Mouse (Mus musculus) frontal cortex, postnatal 14 days (tissue): ENCODE measurements around the gene Ccdc93.
A peak's percentile ranks its signal among the peaks of the same experiment; 100 is the strongest.

ENCODE experiments used
- DNase-seq, 2 experiments: peaks; one replicate each; pipeline ENCODE4 v3.0.0; 2022; ENCODE audit warnings: low spot score in 2 of 2

Ccdc93 gene

GRCm38 (mm10) chr1:121447216-121447615, 16.4 kb downstream of the Ccdc93 start:
- no peak for DNase-seq

GRCm38 (mm10) chr1:121448166-121448565, 17.3 kb downstream of the Ccdc93 start:
- no peak for DNase-seq

GRCm38 (mm10) chr1:121451009-121451408, 20.2 kb downstream of the Ccdc93 start:
- DNase-seq: no peak

GRCm38 (mm10) chr1:121452498-121452897, 21.6 kb downstream of the Ccdc93 start:
- no peak for DNase-seq

DNA sequence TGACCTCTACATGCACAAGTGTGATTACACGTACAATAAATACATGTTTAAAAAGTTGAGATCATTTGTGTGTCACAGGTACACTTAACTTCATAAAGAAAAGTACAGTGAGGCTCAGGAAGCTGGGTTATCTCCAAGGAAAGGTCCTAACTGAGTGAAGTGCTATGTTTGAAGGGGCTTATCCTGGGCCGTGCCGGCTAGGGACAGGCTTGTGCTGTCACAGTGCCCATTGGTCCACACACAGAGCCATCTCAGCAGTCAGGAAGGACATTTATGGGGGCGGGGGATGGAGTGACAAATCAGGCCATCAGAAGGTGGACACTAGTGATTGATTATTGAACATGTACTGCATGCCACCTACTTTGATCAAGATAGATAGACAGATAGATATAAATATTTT, 22.2 kb downstream of the Ccdc93 start:
- DNase-seq: no peak

- no peak for DNase-seq
Observed at GRCm38 (mm10) chr1:121454951-121455350, 24.1 kb downstream of the Ccdc93 start.

DNA sequence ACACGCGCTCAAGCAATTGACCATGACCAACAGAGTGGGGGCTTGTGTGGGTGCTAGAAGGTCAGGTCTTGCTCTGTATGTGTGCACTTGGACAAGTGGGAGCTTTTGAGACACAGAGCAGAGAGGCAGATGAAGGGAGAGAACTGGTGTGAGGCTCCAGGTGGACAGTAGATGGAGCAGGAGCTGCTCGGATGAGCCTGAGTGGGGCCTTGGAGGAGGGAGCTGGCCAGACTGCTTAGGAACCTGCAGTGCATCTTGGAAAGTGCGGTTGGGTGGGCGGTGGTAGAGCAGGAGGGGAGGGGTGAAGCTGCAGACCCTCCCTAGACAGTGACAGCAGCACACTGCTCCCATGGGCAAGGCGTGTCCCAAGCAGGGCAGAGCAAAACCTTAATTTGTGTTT, 29.2 kb downstream of the Ccdc93 start:
- DNase-seq: no peak

DNA sequence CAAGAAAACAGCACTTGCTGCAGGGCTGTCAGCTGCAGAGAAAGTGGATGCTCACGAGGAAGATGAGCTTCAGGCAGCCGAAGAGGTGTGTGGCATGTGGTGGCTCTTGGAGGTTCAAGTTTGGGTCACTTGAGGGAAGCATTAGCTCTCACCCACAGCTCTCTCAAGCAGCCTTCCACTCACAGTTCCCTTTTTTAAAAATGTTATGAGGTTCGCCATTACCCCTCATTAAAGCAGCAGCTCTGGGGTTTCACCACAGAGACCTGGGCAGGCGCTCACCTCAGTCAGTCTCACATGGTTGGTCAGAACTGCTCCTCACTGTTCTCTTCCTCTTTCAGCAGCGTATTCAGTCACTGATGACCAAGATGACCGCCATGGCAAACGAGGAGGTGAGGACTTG, 31.0 kb downstream of the Ccdc93 start:
- no peak for DNase-seq

DNA sequence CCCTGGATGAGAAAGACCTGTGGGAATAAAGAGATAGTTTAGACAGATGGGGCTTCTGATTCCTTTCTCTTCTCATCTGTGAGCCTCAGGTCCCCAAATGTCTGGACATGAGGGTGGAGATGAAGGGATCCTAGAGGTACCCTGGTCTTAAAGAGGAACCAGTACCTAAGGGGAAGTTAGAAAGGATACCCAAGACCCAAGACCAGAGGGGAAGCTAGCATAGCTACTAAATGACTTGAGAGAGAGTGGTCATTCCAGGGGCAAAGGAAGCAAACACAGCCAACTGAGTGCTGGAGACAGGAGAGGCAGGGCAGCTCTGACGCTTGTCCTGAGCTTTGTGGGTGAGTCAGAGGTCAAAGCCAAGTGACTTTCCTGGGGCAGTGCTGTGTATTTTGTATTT, 31.8 kb downstream of the Ccdc93 start:
- DNase-seq: no peak

- DNase-seq: no peak
Observed at GRCm38 (mm10) chr1:121463806-121464205, 33.0 kb downstream of the Ccdc93 start.

GRCm38 (mm10) chr1:121466276-121466675, 35.4 kb downstream of the Ccdc93 start:
- DNase-seq: no peak

DNA sequence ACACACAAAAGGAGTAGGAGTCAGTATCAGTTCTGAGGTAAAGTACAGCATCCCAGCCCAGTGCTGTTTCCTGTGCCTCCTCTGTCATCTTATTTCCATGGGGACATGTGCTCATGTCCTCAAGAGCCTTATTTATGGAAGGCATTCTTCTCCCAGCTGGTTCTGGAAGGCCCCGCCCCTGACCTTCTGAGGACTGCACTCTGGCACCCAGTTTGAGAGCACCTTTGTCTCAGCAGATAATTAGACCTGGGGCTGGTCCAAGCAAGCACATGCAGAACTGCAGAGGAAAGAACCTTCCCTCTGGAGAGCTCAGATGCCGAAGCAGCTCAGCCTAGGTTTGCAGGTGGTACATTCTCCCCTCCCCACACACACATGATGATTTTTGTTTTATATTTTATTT, 37.4 kb downstream of the Ccdc93 start:
- no peak for DNase-seq

GRCm38 (mm10) chr1:121471503-121471902, 40.7 kb downstream of the Ccdc93 start:
- DNase-seq: no peak

DNA sequence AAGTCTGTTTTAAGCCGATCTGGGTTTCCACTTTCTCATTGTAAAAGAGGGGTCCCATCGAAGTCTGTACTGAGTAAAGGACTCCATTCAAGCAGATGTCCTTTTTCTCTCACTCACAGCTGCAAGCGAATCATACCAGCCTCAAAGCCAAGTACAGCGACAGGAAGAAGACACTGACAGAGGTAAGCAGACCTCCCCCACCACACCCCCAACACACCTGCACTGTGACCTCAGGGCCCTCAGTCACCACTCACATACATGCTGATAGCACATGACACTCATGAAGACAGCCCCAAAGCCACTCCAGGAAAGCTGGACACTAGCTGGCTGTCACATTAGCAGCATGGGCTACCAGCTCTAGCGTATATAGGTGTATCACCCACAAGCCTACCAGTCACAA, 46.9 kb downstream of the Ccdc93 start:
- no peak for DNase-seq

- DNase-seq: peak; percentile 6 to 29
Observed at GRCm38 (mm10) chr1:121478284-121478980, 47.6 kb downstream of the Ccdc93 start.

DNA sequence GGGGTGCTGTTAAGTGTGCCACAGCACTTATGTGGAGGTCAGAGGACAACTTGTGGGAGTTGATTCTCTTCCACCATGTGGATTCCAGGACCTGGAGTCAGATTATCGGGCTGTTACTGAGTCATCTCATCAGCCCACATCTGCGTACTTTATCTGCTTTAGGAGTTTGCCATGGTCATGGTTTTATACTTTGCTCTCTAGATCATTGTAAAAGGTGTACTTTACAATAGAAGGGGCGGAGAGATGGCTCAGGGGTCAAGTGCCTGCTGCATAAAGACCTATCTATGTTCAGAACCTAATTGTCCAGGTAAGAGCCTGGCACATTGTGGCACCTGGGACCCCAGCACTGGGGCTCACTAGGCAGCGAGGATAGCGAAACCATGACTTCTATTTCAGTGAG, 48.6 kb downstream of the Ccdc93 start:
- DNase-seq: no peak

DNA sequence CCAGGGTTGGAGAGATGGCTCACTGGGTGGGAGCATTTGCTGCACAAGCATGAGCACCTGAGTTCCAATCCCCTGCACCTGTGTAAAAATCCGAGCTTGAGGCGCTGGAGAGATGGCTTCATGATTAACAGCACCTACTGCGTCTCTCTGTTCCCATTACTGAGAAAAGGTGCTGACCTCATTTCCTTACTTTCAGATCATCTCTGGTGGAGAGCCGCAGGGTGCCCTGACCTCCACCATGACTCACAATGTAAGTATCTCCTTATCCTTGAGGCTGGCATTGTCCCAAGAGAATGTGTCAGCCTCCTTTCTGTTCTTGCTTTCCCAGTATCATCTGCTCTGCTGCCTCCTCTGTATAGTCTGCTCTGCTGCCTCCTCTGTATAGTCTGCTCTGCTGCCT, 52.2 kb downstream of the Ccdc93 start:
- DNase-seq: no peak

GRCm38 (mm10) chr1:121486803-121487202, 56.0 kb downstream of the Ccdc93 start:
- DNase-seq: no peak

GRCm38 (mm10) chr1:121490241-121490640, 59.4 kb downstream of the Ccdc93 start:
- peak in 1 of 2 experiments; percentile 13 for DNase-seq

GRCm38 (mm10) chr1:121497093-121497492, 66.2 kb downstream of the Ccdc93 start:
- DNase-seq: no peak

GRCm38 (mm10) chr1:121508729-121509128, 77.9 kb downstream of the Ccdc93 start:
- DNase-seq: no peak

DNA sequence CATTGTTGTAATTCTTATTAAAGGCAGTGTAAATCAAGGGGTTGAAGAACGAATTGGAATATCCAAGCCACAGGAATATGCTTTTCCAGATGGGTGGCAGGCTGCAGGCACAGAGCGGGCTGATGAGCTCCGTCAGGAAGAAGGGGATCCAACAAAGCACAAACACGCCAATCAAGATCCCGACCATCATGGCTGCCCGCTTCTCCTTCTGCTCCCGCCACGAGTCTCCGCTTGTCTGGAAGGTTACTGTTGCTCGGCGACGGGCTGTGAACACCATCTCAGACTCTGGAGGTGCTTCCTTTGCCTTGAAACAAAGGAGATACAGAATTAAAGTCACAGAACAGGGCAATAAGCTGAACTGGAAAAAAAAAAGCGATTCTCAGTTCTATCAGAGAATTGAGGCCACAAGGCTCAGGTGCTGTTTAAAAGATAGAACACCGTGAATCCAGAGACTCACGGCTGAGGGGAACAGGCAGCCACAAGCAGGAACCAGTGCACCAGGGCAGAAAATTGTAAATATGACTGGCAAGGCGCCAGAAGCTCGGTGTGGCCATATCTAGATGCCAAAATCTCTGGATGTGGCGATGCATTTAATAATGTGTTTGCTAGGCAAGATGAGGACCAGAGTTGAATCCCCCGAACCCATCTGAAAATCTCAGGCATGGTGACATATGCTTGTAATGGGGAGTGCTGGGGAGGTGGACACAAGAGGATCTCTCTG, 79.7 kb downstream of the Ccdc93 start:
- no peak for DNase-seq

GRCm38 (mm10) chr1:121511186-121511585, 80.3 kb downstream of the Ccdc93 start:
- no peak for DNase-seq
